Mouse (Mus musculus) heart, embryonic 10.5 days (tissue): ENCODE measurements around the gene Dcp1a. TPM values are rescaled to one million over a fixed set of nuclear protein-coding genes. Genes with fewer than 3 reads are reported as not detected.
A peak's percentile ranks its signal among the peaks of the same experiment; 100 is the strongest.

Source experiments
- DNase-seq: peaks from one replicate; pipeline ENCODE4 v3.0.0-alpha.2; 2017; ENCODE audit warnings: low spot score
- H3K27ac ChIP-seq: fragments of 300-500 bp; sonication (generic); 2 replicates; pipeline ENCODE4 v1.5.1; 2016; ENCODE audit warnings: mild to moderate bottlenecking
- H3K27me3 ChIP-seq: fragments of 300-500 bp; sonication (generic); 2 replicates; pipeline ENCODE4 v1.6.1; 2016; ENCODE audit warnings: mild to moderate bottlenecking; ENCODE audit not compliant: poor library complexity, insufficient read depth, severe bottlenecking
- H3K36me3 ChIP-seq: fragments of 300-500 bp; sonication (generic); 2 replicates; pipeline ENCODE4 v1.6.1; 2016; ENCODE audit warnings: mild to moderate bottlenecking, moderate library complexity
- H3K4me1 ChIP-seq: fragments of 300-500 bp; sonication (generic); 2 replicates; pipeline ENCODE4 v1.6.1; 2016; ENCODE audit warnings: mild to moderate bottlenecking
- H3K4me3 ChIP-seq: fragments of 300-500 bp; sonication (generic); 2 replicates; pipeline ENCODE4 v1.5.1; 2016; ENCODE audit warnings: mild to moderate bottlenecking, moderate library complexity
- H3K9me3 ChIP-seq: fragments of 300-500 bp; sonication (generic); 2 replicates; pipeline ENCODE4 v1.6.1; 2016; ENCODE audit warnings: mild to moderate bottlenecking, moderate library complexity
- WGBS: fragments of 180-500 bp; shearing (Covaris S2); methylation state at CpG from one replicate; pipeline ENCODE4 v1.1.7; 2016; 5-methylcytosine and 5-hydroxymethylcytosine counted together
- polyA plus RNA-seq: library from polyadenylated mRNA; unstranded; fragments of >200 nt; fragmentation: Nextera tagmentation; extraction: Ambion mirVana; gene quantifications from 2 replicates; pipeline ENCODE4 v1.2.1, GENCODE M21; 2016

The Dcp1a gene
- polyA plus RNA-seq: 24.2 and 24.8 TPM in 2 replicates

- Histone ChIP-seq H3K4me1 (peaks cover 6% of the 10 kb centered on the region), H3K27me3 (no peaks in the 10 kb centered on the region), H3K9me3 (no peaks in the 10 kb centered on the region), H3K4me3 (peak within 1 kb of the TSS; percentile 94), H3K36me3 (peaks cover 27% of the 10 kb centered on the region), H3K27ac (peak within 1 kb of the TSS; percentile 94)
- peak; percentile 98 for DNase-seq
- WGBS: under 1% methylated on average over 39 of the region's 39 CpGs
Measured at GRCm38 (mm10) chr14:30479361-30479948, at the start of gene Dcp1a. Dcp1a (plus strand) TSS chr14:30479535.

DNA sequence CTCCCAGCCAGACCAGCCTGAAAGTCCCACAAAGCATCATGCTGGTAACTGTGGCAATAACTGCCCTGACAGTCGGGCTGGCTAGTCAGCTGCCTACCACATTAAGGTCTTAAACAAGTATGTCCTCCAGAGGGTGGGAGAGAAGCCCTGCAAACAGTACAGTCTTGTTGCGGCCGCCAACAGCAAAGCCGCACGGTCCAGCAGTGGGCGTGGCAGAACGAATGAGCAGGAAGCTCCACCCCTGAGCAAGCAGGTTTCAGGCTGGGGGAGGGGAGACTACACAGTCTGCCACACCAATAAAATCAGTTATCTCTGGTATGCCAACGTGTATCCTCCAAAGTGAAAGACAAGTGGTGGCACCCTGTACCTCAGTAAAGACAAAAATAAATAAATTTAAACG lies 49.7 kb upstream of the Dcp1a start:
- 65% methylated on average over 9 of the region's 9 CpGs for WGBS
- H3K4me3 ChIP-seq: no peak overlapping the region
- H3K4me1 ChIP-seq: peaks cover 47% of the 10 kb centered on the region
- no peak for DNase-seq
- H3K27me3 ChIP-seq: no peaks in the 10 kb centered on the region
- no peaks in the 10 kb centered on the region for H3K36me3 ChIP-seq
- 0 out of 2 replicates have a peak overlapping the region, but pooled peaks have one; percentile 22 for H3K27ac ChIP-seq
- H3K9me3 ChIP-seq: no peaks in the 10 kb centered on the region

GRCm38 (mm10) chr14:30430026-30430425 lies 49.3 kb upstream of the Dcp1a start:
- no peak for DNase-seq
- 70% methylated on average over 9 of the region's 9 CpGs for WGBS
- no peak overlapping the region for H3K27ac ChIP-seq
- H3K9me3 ChIP-seq: no peaks in the 10 kb centered on the region
- H3K4me1 ChIP-seq: peaks cover 43% of the 10 kb centered on the region
- no peaks in the 10 kb centered on the region for H3K27me3 ChIP-seq
- H3K36me3 ChIP-seq: no peaks in the 10 kb centered on the region
- no peak overlapping the region for H3K4me3 ChIP-seq

DNA sequence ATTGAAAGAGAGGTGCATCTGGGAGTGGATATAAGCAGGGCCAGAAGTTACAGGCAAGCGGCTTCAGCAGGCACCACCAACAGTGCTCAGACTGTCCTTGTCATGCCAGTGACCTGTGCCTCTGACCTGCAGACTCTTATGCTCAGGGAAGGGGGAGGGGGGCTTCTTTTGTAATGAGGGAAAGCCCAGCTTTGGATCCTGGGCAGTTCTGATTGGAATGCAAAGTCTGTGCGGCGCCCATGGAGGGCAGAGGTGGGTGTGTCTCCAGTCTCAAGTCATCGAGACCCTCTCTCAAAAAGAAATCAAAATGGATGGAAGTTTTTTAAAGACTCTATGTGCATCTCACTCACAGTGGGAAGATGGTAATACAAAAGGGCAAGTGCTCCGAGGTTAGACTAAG lies 48.9 kb upstream of the Dcp1a start:
- no peak for DNase-seq
- Histone ChIP-seq H3K4me3 (no peak overlapping the region), H3K4me1 (peaks cover 38% of the 10 kb centered on the region), H3K9me3 (no peaks in the 10 kb centered on the region), H3K36me3 (no peaks in the 10 kb centered on the region), H3K27me3 (no peaks in the 10 kb centered on the region), H3K27ac (no peak overlapping the region)
- WGBS: 72% methylated on average over 5 of the region's 5 CpGs

GRCm38 (mm10) chr14:30435316-30435715 lies 44.0 kb upstream of the Dcp1a start:
- Histone ChIP-seq H3K4me3 (no peak overlapping the region), H3K27ac (no peak overlapping the region), H3K9me3 (no peaks in the 10 kb centered on the region), H3K4me1 (peaks cover 6% of the 10 kb centered on the region), H3K27me3 (no peaks in the 10 kb centered on the region), H3K36me3 (no peaks in the 10 kb centered on the region)
- WGBS: 87% methylated on average over 5 of the region's 5 CpGs
- no peak for DNase-seq

- Histone ChIP-seq H3K27me3 (no peaks in the 10 kb centered on the region), H3K9me3 (no peaks in the 10 kb centered on the region), H3K4me3 (no peak overlapping the region), H3K36me3 (no peaks in the 10 kb centered on the region), H3K27ac (no peak overlapping the region), H3K4me1 (no peaks in the 10 kb centered on the region)
- WGBS: 76% methylated on average over 3 of the region's 3 CpGs
- DNase-seq: no peak
Measured at GRCm38 (mm10) chr14:30439915-30440314, 39.4 kb upstream of the Dcp1a start.

GRCm38 (mm10) chr14:30455801-30456595 lies 23.3 kb upstream of the Dcp1a start:
- H3K9me3 ChIP-seq: no peaks in the 10 kb centered on the region
- H3K4me1 ChIP-seq: peaks cover 26% of the 10 kb centered on the region
- H3K27ac ChIP-seq: no peak overlapping the region
- peak overlapping the region; percentile 0; the same call in 1 of the 2 replicates for H3K4me3 ChIP-seq
- WGBS: 32% methylated on average over 13 of the region's 13 CpGs
- H3K36me3 ChIP-seq: no peaks in the 10 kb centered on the region; the same call in 1 of the 2 replicates
- no peak for DNase-seq
- no peaks in the 10 kb centered on the region for H3K27me3 ChIP-seq

DNA sequence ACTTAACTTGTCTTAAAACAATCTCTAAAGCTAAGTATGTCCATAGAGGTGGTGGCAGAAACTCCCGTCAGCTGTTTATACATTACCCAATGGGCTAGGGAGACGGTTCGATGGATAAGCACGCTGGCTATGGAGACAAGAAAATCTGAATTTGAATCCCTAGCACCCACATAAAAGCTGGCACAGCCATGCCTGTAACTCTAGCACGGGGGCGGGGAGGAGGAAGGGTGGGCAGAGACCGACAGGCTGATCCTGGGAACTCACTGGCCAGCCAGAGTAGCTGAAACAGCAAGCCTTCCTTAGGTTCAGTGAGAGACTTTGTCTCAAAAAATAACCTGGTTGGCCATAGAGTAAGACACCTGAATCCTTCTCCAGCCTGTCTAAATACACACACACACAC lies 21.9 kb upstream of the Dcp1a start:
- Histone ChIP-seq H3K4me3 (no peak overlapping the region), H3K27ac (no peak overlapping the region), H3K36me3 (no peaks in the 10 kb centered on the region; the same call in 1 of the 2 replicates), H3K9me3 (no peaks in the 10 kb centered on the region), H3K4me1 (peaks cover 26% of the 10 kb centered on the region), H3K27me3 (no peaks in the 10 kb centered on the region)
- 62% methylated on average over 7 of the region's 7 CpGs for WGBS
- DNase-seq: no peak

GRCm38 (mm10) chr14:30457897-30458296 lies 21.4 kb upstream of the Dcp1a start:
- 42% methylated on average over 2 of the region's 2 CpGs for WGBS
- H3K36me3 ChIP-seq: no peaks in the 10 kb centered on the region; the same call in 1 of the 2 replicates
- H3K9me3 ChIP-seq: no peaks in the 10 kb centered on the region
- no peak overlapping the region for H3K4me3 ChIP-seq
- H3K4me1 ChIP-seq: peaks cover 26% of the 10 kb centered on the region
- no peaks in the 10 kb centered on the region for H3K27me3 ChIP-seq
- no peak for DNase-seq
- H3K27ac ChIP-seq: no peak overlapping the region

DNA sequence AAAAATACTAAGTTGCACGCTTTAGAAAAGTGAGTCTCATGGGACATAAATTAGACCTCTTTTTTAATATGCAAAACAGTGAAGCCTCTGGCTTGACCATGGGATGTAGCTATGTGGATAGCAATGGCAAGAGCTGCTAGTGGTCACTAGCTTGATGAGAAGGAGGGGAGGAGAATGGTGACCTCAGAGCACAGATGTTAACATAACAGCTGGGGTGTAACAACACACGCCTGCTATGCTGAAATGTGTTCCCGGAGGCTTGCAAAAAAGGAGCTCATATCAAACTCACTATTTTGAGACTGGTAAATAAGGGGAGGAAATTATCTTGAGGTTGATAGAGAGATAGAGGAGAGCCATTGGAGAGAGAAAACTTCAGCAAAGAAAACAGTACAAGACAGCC lies 20.5 kb upstream of the Dcp1a start:
- WGBS: 61% methylated on average over 3 of the region's 3 CpGs
- Histone ChIP-seq H3K4me3 (no peak overlapping the region), H3K36me3 (no peaks in the 10 kb centered on the region; the same call in 1 of the 2 replicates), H3K27me3 (no peaks in the 10 kb centered on the region), H3K4me1 (peaks cover 26% of the 10 kb centered on the region), H3K27ac (no peak overlapping the region), H3K9me3 (no peaks in the 10 kb centered on the region)
- DNase-seq: no peak

DNA sequence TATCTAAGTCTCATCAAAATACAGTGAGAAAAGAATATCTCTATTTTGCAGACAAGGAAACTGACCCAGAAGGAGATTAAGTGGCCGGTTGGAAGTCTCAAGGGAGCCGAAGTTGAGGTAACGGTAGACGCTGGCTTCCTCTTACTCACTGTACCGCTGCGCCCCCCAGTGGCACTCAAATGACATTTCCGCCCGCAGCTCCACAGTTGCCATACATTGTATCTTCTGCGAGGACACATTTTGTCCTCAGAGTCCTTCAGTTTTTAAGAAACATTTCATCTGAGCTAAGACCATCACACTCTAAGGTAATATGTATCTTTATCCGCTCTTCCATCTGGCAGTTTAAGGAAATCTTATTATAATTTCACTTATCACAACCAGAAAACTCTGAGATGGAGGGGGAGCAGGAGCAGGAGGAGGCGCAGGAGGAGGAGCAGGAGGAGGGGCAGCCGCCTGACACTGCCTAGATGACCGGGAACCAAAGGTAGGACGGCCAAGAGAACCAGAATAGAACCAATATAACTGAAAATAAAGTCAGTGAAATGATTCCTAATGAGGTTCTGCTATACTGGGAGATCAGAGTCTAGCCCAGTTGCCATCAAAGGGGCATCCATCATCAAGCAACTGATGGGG lies 19.3 kb upstream of the Dcp1a start:
- Histone ChIP-seq H3K9me3 (no peaks in the 10 kb centered on the region), H3K4me1 (peaks cover 26% of the 10 kb centered on the region), H3K4me3 (no peak overlapping the region; the same call in 1 of the 2 replicates), H3K27me3 (no peaks in the 10 kb centered on the region), H3K36me3 (peaks cover 3% of the 10 kb centered on the region; the same call in 1 of the 2 replicates), H3K27ac (no peak overlapping the region)
- DNase-seq: peak; percentile 86
- WGBS: 4% methylated on average over 14 of the region's 14 CpGs

DNA sequence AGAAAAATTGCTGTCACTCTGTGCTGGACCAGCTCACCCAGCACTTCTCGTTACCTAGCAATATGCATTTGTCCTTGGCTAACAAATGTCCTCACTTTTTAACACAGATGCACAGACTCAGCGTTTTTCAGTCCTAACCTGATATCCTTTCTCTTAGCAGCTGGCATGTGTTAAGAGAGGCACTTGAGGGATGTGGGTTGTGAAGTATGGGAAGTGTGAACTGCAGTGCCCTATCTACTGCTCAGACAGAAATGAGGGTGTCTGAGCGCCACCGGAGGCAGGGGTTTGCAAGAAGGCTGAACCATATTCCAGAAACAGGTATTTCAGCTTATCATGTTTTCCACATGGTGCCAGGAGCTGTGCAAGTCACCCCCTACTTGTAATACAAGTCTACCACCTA lies 16.0 kb upstream of the Dcp1a start:
- no peak overlapping the region for H3K27ac ChIP-seq
- H3K4me3 ChIP-seq: no peak overlapping the region
- peaks cover 9% of the 10 kb centered on the region for H3K4me1 ChIP-seq
- WGBS: 60% methylated on average over 4 of the region's 4 CpGs
- no peak for DNase-seq
- no peaks in the 10 kb centered on the region for H3K9me3 ChIP-seq
- no peaks in the 10 kb centered on the region for H3K27me3 ChIP-seq
- H3K36me3 ChIP-seq: peaks cover 3% of the 10 kb centered on the region; the same call in 1 of the 2 replicates

DNA sequence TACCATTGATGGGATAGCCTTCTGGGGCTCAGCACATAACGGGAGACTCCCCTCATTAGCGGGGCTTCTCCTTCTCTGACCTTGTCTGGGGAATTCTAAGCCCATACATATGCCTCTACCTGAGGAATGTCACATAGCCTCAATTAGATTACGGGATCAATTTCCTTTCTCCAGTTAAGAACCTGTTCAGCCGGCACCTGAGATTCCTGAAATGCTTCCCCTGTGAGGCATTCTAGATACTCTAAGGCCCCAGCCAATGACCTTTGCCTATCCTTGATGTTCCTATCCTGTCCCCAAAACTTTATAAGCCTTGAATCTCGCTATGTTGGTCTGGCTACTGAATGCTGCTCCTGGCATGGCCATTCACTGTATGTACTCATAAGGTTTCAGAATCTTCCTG lies 5.7 kb upstream of the Dcp1a start:
- WGBS: 51% methylated on average over 5 of the region's 5 CpGs
- no peaks in the 10 kb centered on the region for H3K27me3 ChIP-seq
- no peak overlapping the region for H3K27ac ChIP-seq
- no peak for DNase-seq
- H3K4me1 ChIP-seq: peaks cover 4% of the 10 kb centered on the region; the same call in 1 of the 2 replicates
- no peak overlapping the region for H3K4me3 ChIP-seq
- no peaks in the 10 kb centered on the region for H3K36me3 ChIP-seq
- no peaks in the 10 kb centered on the region for H3K9me3 ChIP-seq
